Mouse (Mus musculus) gastrocnemius, postnatal 4 days (tissue): ENCODE measurements around the gene Dpy19l1. TPM values are rescaled to one million over a fixed set of nuclear protein-coding genes. Genes with fewer than 3 reads are reported as not detected.

Experiments
- DNase-seq, 2 experiments: peaks; one replicate each; pipeline ENCODE4 v3.0.0; 2021 to 2022; ENCODE audit warnings: low spot score in 2 of 2, mixed read lengths in 2 of 2
- total RNA-seq, 2 experiments: library from RNA; stranded (reverse); gene quantifications; 2 replicates each; pipeline ENCODE4 v1.2.3; 2021

Dpy19l1 gene
- total RNA-seq, 2 experiments from 2014 or later: 27.1 to 27.4 TPM

- DNase-seq: no peak
Measured at GRCm38 (mm10) chr9:24473824-24474223, 29.1 kb downstream of the Dpy19l1 start.

DNA sequence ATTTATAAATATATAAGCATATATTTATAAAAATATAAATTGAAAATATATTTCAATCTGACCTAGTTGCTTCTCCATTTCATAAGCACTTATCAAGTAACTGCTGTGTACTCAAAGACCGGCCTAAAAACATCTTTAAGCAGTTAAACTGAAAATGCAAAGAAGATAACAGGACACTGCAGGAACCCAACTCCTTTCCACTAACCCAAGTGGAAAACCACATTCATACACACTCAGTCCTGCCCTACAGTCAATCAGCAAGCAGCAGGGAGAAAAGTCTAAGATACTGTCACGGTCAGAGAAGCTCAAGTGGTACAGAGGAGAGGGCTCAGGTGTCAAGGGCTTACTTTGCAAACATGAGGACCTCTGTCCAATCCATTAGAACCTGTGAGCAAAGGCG lies 30.4 kb downstream of the Dpy19l1 start:
- DNase-seq: no peak

DNA sequence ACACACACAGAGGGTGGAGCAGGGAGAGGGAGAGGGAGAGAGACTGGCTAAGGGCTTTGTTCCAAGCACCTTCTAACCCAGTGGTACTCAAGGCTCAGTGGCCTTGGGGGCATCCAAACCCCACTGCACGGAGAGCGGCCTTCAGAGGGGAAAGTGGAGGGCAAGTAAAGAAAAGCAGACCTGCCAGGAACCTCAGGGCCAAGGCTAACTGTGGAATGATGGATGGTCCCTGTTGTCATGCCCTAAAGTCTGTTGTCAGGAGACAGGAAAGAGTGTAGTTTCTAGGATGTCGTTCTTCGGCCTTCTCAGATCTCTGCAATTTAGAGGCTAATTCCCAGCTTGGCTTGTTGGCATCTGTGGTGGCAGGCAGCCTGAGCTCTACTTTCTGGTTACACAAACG lies 32.8 kb downstream of the Dpy19l1 start:
- no peak for DNase-seq

GRCm38 (mm10) chr9:24467186-24467585 lies 35.8 kb downstream of the Dpy19l1 start:
- no peak for DNase-seq

- DNase-seq: no peak
Measured at GRCm38 (mm10) chr9:24466649-24467048, 36.3 kb downstream of the Dpy19l1 start.

GRCm38 (mm10) chr9:24461379-24461961 lies 41.5 kb downstream of the Dpy19l1 start:
- no peak for DNase-seq

DNA sequence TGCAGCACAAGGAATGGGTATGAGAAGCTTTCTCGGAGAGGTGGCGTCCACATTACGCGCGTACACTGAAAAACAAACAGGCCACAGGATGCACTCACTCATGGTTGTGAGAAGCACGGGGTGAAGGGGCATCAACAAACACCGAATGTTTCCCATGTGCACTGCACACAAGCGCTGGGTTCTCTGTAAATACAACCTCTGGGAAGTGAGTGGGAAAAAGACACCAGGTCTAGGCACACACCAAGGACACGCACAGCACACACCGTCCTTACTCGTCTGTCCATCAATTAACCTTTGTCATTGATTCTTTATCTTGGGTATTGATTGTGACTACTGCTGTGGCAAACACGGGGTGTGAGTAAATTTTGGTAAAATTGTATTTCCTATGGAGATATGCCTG lies 49.1 kb downstream of the Dpy19l1 start:
- no peak for DNase-seq

DNA sequence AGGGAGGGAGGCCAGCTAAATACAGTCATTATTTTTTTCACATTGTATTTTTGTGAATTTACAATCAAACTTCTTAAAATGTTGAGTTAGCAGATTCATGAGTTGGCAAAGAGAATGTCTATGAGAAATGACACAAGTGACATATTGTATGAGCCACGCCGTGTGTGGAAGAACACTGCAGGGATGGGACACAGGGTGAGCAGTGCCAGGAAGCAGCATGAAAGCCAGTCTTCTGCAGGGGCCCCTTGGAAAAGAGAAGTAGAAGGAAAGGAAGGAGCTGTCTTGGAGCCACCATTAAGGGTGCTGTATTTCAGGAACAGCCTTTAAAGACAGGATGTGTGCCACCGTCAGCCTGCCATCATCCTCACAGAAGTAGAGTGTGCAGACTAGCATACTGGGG lies 52.0 kb downstream of the Dpy19l1 start:
- DNase-seq: no peak

DNA sequence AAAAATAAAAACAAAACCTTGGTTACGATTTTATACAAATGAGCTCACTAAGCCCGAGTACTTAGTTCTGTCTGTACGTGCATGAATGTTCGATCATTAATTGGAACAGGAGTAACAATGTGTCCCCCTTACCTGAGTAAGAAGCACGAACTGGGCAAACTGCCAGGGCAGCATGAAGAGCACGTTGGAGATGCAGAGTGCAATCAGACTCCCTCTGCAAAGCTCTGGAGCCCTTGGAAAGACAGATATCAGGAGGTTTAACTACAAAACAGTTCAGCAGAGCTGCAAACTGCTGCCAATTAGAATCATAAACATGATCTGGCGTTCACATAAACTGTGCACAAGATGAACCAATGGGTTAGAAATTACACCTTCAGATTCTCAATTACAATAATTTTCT lies 52.4 kb downstream of the Dpy19l1 start:
- no peak for DNase-seq

GRCm38 (mm10) chr9:24434901-24435300 lies 68.0 kb downstream of the Dpy19l1 start:
- DNase-seq: no peak

GRCm38 (mm10) chr9:24429721-24430120 lies 73.2 kb downstream of the Dpy19l1 start:
- DNase-seq: no peak

DNA sequence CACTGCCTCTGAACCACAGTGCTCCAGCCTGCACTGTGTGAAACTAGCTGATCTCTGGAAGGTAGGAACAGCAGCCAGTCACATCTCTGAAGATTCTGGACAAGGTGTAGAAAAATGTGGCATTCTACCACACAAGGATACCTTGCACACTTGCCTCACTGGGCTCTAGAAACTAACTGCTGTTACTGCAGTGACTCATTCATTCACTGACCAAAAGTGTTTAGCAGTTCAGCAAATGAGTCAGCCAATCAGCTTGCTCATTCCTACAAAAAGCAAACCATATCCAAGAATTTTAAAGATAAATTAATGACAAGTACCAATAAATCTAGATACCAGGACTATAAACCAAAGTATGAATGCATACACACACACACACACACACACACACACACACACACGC lies 77.3 kb downstream of the Dpy19l1 start:
- no peak for DNase-seq

DNA sequence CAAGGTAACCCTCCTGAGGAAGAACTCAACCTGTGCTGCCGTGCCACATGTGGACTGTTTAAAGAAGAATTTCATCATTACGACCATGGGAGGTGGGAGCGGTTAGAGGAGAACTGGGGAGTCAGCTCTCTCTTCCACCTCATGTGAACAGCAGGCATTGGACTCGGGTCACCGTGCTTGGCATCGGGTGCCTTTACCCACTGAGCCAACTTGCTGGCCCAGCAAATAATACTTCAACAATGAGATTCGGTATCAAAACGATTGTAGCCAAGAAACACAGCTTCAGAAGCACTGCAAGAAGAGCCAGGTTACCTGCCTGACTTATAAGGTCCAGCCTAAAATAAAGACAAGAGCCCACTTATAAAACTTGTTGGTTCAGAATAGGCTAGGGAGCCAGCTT lies 79.7 kb downstream of the Dpy19l1 start:
- no peak for DNase-seq

DNA sequence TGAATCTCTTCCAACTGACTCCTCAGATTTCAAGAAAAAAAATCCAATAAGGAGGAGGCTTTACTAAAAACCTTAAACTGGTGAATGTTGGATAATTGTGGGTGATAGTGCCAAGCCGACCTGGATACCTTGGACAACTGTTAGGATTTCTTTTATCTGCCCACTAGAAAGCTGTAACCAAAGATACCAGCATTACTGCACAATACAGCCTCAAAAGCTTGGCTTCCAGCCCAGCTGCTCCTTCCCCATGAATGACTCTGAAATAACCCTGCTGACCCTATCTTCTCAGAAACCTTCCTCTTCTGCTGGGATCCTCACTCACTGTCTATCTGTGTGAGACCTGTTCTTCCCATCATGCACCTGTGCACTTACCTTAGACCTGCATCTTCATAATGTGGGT lies 81.1 kb downstream of the Dpy19l1 start:
- no peak for DNase-seq

- DNase-seq: no peak
Measured at GRCm38 (mm10) chr9:24421221-24421620, 81.7 kb downstream of the Dpy19l1 start.

DNA sequence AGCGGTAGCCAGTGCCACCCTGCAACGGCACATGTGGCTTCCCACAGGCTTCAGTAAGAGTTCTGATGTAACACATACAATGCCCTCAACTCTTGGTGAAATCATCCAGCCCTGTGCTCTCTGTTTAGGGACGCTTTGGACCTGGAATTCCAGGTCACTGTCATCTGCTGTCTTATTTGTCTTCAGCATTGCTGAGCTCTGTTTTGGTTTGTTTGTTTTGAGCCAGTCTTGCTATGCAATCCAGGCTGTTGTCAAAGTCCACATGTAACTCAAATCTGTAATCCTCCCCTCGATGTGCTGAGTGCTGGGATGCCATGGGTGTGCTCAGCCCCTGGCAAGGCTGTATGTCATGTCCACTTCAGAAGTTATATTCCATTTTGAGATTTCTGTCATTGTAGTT lies 82.8 kb downstream of the Dpy19l1 start:
- no peak for DNase-seq

DNA sequence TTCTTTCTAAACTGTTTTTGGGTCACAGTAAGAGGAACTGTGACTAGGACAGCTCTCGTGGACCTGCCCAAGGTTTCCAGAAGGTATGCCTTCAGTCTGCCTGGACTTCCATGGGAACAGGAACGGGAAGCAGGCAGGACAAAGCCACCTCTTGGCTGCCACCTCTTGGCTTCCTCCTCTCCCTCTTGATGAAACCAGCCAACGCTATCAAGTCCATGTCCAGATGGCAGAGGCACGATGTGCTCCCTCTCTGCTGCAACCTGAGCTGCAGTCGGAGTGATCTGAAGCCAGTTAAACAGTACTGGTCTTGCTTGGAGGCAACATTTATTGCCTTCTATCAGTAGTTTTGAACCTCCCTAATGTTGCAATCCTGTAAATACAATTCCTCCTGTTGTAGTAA lies 84.7 kb downstream of the Dpy19l1 start:
- no peak for DNase-seq

DNA sequence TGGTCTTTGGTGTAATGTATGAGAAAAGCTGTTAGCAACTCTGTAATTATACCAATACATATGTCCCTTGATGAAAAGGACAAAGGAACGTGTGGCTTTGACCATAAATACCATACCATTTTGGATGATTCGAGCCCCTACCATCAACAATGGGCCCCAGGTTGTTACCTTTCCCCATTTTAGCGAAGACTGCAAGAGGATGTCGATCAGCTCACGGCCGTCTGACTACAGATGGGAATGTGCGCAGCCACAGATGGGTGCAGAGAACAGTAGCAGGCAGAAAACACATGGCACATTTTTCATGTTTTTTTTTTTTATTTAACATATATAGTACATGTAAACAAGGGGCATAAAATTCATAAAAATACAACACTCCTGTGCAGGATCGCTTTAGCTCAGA lies 91.5 kb downstream of the Dpy19l1 start:
- no peak for DNase-seq

- DNase-seq: no peak
Measured at GRCm38 (mm10) chr9:24410439-24410838, 92.5 kb downstream of the Dpy19l1 start.

- DNase-seq: no peak
Measured at GRCm38 (mm10) chr9:24407992-24408391, 94.9 kb downstream of the Dpy19l1 start.

GRCm38 (mm10) chr9:24394146-24394545 lies 108.8 kb downstream of the Dpy19l1 start:
- DNase-seq: peak in 1 of 2 experiments; percentile 37

- no peak for DNase-seq
Measured at GRCm38 (mm10) chr9:24390807-24391370, 112.1 kb downstream of the Dpy19l1 start.

DNA sequence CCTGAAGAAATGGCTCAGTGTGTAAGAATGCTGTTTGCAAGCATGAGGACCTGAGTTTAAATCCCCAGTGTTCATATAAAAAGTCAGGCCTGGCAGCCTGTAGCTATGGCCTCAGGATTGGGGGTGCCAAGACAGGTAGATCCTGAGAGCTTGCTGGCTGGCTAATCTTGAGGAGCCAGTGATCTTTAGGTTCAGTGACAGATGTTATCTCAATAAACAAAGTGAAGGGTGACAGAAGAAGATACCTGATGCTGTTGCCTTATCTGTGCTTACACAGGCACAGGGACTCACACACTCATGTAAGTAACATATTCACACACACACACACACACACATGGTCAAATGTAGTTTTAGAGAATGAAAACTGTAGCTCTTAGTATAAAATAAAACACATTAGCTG lies 115.7 kb downstream of the Dpy19l1 start:
- DNase-seq: no peak

GRCm38 (mm10) chr9:24379321-24379720 lies 123.6 kb downstream of the Dpy19l1 start:
- no peak for DNase-seq
